Mouse (Mus musculus): ENCODE data around the gene Nop2. TPM values are rescaled to one million over a fixed set of nuclear protein-coding genes. Genes with fewer than 3 reads are reported as not detected.
A peak's percentile ranks its signal among the peaks of the same experiment; 100 is the strongest.

Gene Nop2
- polyA plus RNA-seq, 2 experiments from 2014 or later: 40.6 to 50.3 TPM

GRCm38 (mm10) chr6:125110927-125111326, 20.8 kb upstream of the Nop2 start:
- no peak for ATAC-seq

DNA sequence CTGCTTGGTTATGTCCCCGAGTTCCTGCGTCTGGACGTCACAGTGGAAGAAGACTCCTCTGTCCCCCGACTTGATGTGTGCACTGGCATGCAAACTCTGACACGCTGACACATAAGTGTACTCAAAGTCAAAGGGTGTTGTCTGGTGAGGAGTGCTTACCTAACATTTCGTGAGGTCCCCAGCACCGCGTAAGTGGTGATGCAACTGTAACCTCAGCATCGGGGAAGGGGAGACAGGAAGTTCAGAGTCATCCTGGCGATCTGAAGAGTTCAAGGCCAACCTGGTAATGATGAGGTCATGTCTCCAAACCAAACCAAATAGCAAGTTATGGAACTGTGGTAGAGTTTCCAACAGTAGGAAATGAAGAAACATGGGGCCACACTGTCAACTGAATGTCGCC, 19.2 kb upstream of the Nop2 start:
- no peak for ATAC-seq

GRCm38 (mm10) chr6:125119387-125119786, 12.3 kb upstream of the Nop2 start:
- ATAC-seq: no peak

GRCm38 (mm10) chr6:125128724-125129123, 3.0 kb upstream of the Nop2 start:
- no peak for ATAC-seq

- ATAC-seq: no peak
These were observed 1.9 kb upstream of the Nop2 start for GRCm38 (mm10) chr6:125129710-125130402.

GRCm38 (mm10) chr6:125132470-125132869, 761 bp downstream of the Nop2 start:
- no peak for ATAC-seq

- ATAC-seq: no peak
These were observed 5.4 kb downstream of the Nop2 start for GRCm38 (mm10) chr6:125137002-125137671.

DNA sequence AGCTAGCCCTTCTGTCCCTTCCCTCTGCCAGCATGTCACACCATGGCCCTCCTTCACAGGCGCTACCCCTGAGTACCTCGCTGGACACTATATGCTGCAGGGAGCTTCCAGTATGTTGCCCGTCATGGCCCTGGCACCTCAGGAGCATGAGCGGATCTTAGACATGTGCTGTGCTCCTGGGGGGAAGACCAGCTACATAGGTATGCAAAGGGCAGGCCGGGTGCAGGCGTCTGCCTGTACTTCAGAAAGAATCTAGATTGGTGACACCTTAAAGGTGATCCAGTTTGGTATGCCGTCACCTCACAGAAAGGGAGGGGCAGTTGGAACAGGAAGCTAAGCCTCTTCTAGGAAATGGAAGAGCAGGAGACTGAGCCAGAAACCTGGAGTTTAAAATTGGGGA, 8.0 kb downstream of the Nop2 start:
- ATAC-seq: no peak

DNA sequence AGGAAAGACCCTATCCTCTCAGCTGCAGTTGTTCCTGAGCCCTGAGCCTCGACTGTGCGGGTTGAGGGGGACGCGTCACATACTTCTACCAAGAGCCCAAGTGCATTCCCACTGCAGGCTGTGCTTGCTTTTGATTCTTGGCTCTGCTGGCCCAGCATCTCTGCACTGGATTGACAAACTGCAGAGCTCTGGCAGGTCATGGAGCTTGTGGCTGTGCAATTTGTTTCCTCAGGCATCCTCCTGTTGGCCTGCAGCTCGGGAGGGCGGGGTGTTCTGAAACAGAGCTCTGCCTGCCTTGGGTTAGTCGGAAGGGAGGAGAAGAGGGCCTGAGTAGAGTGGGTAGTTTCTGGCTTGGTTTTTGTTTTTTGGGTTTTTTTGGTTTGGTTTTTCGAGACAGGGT, 10.7 kb downstream of the Nop2 start:
- no peak for ATAC-seq

DNA sequence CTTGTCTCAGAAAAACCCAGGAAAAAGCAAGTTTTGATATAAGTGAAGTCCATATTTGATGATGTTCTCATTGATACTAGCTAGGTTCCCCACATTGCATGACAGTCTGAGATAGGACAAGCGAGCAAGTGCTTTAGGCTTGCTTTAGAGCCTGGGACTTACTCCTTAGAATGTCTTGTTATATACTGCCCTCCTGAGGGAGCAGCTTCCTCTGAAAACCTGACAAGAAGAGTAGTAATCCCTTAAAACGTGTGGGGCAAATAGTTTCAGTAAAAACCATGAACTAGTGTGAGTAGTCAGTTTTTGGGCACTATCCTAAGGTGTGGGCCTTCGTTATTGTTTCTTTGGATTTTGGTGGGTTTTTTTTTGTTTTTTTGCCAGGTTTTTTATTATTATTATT, 11.4 kb downstream of the Nop2 start:
- ATAC-seq: no peak

DNA sequence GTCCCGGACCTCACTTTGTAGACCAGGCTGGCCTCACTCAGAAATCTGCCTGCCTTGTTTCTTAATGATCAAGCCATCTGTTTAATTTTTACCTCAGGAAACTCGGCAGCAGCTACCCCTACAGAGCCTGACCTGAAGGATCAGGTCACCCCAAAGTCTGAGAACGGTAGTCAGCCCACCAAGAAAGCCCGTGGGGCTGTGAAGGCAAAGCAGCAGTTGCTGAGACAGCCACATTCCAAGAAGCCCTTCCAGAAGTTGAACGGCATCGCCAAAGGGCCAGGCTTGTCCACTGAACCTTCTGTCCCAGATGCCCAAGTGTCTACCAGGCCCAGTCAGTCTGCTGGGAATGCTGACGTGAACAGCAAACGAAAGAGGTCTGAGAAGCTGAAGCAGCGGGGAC, 12.2 kb downstream of the Nop2 start:
- no peak for ATAC-seq

DNA sequence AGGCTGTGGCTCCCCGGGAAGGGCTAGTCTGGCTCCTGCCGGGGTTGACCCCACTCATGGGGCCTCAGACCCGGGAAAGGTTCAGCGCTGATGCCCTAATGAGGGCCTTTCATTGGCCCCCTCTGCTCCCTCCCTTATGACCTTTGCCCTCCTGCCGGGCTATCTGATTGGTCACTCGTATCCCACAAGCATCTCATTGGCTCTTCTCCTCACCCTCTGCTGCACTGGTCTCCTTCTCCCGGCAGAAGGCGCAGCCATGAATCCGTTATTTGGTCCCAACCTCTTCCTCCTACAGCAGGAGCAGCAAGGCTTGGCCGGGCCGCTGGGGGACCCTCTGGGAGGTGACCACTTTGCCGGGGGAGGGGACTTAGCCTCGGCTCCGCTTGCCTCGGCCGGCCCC, 13.3 kb downstream of the Nop2 start, which contains the start of gene Iffo1:
TSS of gene Iffo1 (plus strand) at position 241 of the 400 bp plus-strand sequence.
- ATAC-seq: peak; percentile 100

DNA sequence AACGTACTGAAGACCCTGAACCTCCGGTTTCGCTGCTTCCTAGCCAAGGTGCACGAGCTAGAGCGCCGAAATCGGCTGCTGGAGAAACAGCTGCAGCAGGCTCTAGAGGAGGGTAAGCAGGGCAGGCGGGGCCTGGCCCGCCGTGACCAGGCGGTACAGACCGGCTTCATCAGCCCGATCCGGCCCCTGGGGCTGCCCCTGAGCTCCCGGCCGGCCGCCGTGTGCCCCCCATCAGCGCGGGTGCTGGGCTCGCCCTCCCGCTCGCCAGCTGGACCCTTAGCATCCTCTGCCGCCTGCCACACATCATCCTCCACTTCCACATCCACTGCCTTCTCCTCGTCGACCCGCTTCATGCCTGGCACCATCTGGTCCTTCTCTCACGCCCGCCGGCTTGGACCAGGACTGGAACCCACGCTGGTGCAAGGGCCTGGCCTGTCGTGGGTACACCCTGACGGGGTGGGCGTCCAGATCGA, 13.8 kb downstream of the Nop2 start:
- ATAC-seq: no peak

DNA sequence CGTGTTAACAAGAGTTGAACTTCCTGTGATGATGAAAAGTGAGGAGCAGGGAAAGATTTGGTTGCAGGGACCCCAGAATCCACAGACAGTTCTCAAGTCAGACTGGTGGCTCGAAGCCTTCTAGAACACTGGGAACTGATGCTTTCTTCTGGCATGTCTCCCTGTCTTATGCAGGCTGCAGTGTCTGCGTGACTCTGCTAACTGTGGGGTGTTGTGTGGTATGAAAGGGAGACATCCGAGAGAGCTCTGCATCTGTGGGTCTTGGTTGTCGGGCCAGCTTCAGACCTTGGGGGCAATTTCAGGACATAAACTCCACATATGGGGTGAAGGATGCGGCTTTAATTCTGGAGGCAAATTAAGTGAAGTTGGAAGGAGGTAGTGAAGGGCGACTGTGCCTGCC, 14.4 kb downstream of the Nop2 start:
- no peak for ATAC-seq

DNA sequence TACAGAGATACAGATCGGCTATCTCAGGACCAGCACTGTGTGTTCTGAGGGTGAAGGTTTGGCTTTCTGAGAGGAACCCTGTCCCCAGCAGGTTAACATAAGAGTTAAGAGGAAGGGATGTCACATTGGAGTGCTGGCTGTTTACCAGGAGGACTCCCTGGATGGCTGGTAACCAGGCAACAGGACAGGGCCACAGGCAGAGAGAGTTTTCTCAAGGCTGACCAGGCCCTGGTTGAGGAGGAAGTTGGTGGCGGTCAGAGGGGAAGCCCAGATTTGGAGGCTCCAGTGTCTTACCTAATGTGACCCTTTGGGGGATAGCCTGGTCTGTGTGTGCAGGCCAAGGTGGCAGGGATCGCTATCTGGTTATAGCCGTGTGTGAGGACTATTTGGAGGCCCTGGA, 15.1 kb downstream of the Nop2 start:
- no peak for ATAC-seq

DNA sequence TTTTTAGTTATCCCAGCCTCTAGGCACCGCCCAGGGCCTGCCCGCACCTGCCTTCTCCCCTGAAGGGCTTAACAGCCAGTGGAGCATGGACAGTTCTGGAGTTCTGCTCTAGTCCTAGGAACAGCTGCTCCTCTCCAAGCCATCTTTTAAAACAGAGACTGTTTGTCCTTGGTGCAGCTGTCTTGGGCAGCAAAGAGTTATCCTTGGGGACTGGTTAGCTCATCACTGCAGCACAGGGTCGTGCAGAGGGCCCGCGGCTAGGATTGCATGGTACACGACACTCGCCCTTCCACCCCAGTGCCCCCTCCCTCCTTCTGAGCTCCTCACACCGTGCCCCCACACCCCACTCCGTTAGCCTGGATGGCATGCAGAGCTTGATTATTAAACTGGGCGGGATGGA, 15.6 kb downstream of the Nop2 start:
- no peak for ATAC-seq

GRCm38 (mm10) chr6:125148251-125148925, 16.7 kb downstream of the Nop2 start:
- no peak for ATAC-seq

- ATAC-seq: no peak
These were observed 17.3 kb downstream of the Nop2 start for GRCm38 (mm10) chr6:125148926-125149568.

DNA sequence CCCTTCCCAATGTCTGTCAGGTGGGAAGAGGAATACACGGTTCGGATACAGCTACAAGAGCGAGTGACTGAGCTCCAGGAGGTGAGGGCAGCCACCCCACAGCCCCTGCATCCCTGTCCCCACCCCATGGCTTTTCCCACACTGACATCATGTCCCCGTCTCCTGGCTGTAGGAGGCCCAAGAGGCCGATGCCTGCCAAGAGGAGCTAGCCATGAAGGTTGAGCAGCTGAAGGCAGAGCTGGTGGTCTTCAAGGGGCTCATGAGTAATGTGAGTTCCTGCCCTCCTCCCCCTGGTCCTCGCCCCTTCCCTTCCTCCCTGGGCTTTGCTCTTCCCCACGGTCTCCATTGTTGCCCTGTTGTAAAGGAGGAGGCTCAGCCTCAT, 17.9 kb downstream of the Nop2 start:
- no peak for ATAC-seq

- ATAC-seq: no peak
These were observed 20.7 kb downstream of the Nop2 start for GRCm38 (mm10) chr6:125152212-125153017.

GRCm38 (mm10) chr6:125153018-125153389, 21.3 kb downstream of the Nop2 start:
- no peak for ATAC-seq

GRCm38 (mm10) chr6:125153682-125154081, 22.0 kb downstream of the Nop2 start:
- no peak for ATAC-seq
